Mouse (Mus musculus) olfactory bulb, adult 2 months (tissue): ENCODE data around the gene E2f4.

Experiments used
- CTCF ChIP-seq: fragments of 200-500 bp; IDR thresholded peaks from 2 replicates; pipeline ENCODE4 v1.5.1; 2012; ENCODE audit warnings: low read depth, mild to moderate bottlenecking, low read length, moderate library complexity; ENCODE audit not compliant: insufficient read depth
- POLR2A ChIP-seq: fragments of 200-500 bp; IDR thresholded peaks from 2 replicates; pipeline ENCODE4 v1.6.1; 2012; ENCODE audit warnings: mild to moderate bottlenecking, low read depth, low read length, moderate library complexity; ENCODE audit not compliant: insufficient read depth

- TF ChIP-seq CTCF (no peak), POLR2A (no peak)
Measured at GRCm38 (mm10) chr8:105266775-105267174, 30.7 kb upstream of the E2f4 start.
